ENCODE assay signal across 8 mouse cellular contexts in the genomic region with DNA sequence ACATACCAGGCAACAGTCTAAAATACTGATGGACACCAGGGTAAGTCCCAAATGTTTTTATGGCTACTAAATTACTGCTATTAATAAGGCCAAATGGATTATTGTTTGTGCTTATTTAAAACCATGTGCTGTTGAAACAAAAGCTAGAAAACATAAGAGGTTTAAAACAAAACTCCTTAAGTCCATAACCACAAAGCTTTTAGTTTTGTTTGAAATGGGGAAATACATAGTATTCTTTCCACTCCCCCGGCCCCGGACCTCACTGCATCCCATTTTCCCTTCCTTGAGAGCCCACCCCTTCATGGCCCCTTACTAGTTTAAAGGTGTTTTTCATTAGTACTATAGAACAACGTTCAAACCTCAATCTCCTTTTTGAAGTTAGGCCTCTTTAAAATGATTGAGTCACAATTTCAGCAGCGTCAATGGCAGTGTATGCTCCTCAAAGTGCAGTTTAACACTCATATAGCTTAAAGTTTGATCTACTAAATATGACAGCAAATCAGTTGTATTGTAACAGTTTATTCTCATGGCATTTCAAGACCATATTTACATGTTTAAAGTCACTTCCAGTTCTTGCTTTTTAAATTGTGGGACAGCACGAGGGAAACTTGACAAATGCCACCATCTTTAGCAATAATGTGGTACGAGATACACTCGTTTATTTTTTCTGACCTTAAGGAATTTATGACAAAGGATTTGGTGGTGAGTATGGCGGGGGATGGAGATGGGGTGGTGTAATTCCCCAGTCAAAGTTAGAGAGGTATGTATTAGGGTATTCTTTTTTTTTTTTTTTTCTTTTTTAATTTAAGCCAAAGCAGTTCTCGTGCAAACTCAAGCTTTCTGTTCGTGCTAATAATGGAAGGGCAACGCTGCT. TPM values are rescaled to one million over a fixed set of nuclear protein-coding genes. Genes with fewer than 3 reads are reported as not detected.
DNase-seq lines count a peak whose midpoint lies in the region; ATAC-seq and TF ChIP-seq lines count a peak whose summit lies in the region.

No protein-coding gene starts in this region.

- no peak for DNase-seq in cerebellum, adult 2 months
- no peak for DNase-seq in cerebellum, adult 18-20 months
- peak; percentile 21 for DNase-seq in 3T3-L1 (ENCODE audit: low read depth, low spot score)
- no peak for DNase-seq in forebrain, embryonic 10.5 days (ENCODE audit: extremely low spot score, low spot score)
- DNase-seq in liver, embryonic 13.5 days: no peak
- no peak for DNase-seq in MN1 (ENCODE audit: low spot score)
- DNase-seq in thymus, postnatal 0 days (ENCODE audit: low spot score): no peak

- H3K27ac ChIP-seq in cerebellum, adult 2 months (ENCODE audit: insufficient read depth, low read length): no peak overlapping the region
- peak overlapping the region; percentile 99 for H3K27ac ChIP-seq in forebrain, embryonic 10.5 days
- peak overlapping the region; percentile 92 for H3K27ac ChIP-seq in liver, embryonic 13.5 days

- no peaks in the 10 kb centered on the region for H3K27me3 ChIP-seq in cerebellum, adult 2 months (ENCODE audit: control insufficient read depth, insufficient read depth, low read length)
- no peaks in the 10 kb centered on the region for H3K27me3 ChIP-seq in forebrain, embryonic 10.5 days (ENCODE audit: poor library complexity, severe bottlenecking)
- H3K27me3 ChIP-seq in liver, embryonic 13.5 days: no peaks in the 10 kb centered on the region

- H3K4me1 ChIP-seq in cerebellum, adult 2 months (ENCODE audit: control insufficient read depth, insufficient read depth, low read length): no peaks in the 10 kb centered on the region
- peaks cover 35% of the 10 kb centered on the region for H3K4me1 ChIP-seq in forebrain, embryonic 10.5 days
- H3K4me1 ChIP-seq in liver, embryonic 13.5 days (replicated peaks): peaks cover 35% of the 10 kb centered on the region

- no peak for ATAC-seq in liver, embryonic 13.5 days (ENCODE audit: low read depth)
- ATAC-seq in activated CD4-positive, CD25-positive, alpha-beta regulatory T cell, adult 4 months: no peak

- H3K36me3 ChIP-seq in forebrain, embryonic 10.5 days (replicated peaks): 0 out of 2 replicates have a peak, but pooled peaks cover 2% of the 10 kb centered on the region
- no peaks in the 10 kb centered on the region for H3K36me3 ChIP-seq in liver, embryonic 13.5 days

- H3K4me2 ChIP-seq in liver, embryonic 13.5 days: peak overlapping the region; percentile 64

- no peaks in the 10 kb centered on the region for H3K9me3 ChIP-seq in forebrain, embryonic 10.5 days
- no peaks in the 10 kb centered on the region for H3K9me3 ChIP-seq in liver, embryonic 13.5 days (replicated peaks)

- TF ChIP-seq POLR2A in cerebellum, adult 2 months (IDR thresholded peaks at IDR 0.05; ENCODE audit: borderline replicate concordance, insufficient read depth, low read length): no peak

- H3K9ac ChIP-seq in liver, embryonic 13.5 days: peak overlapping the region; percentile 91

- WGBS in cerebellum, adult 2 months: 4% methylated on average over 11 of the region's 11 CpGs
- WGBS in forebrain, embryonic 10.5 days: 16% methylated on average over 11 of the region's 11 CpGs
- 3% methylated on average over 11 of the region's 11 CpGs for WGBS in liver, embryonic 13.5 days (ENCODE audit: insufficient replicate concordance)

- H3K4me3 ChIP-seq in cerebellum, adult 2 months (replicated peaks; ENCODE audit: insufficient read depth, low read depth, low read length): peak overlapping the region; percentile 71
- peak overlapping the region; percentile 87 for H3K4me3 ChIP-seq in forebrain, embryonic 10.5 days
- peak overlapping the region; percentile 82 for H3K4me3 ChIP-seq in liver, embryonic 13.5 days (replicated peaks)

- no peak for TF ChIP-seq CTCF in cerebellum, adult 2 months (IDR thresholded peaks at IDR 0.05; ENCODE audit: borderline replicate concordance, insufficient read depth, low read depth, low read length)

RNA-seq across cellular contexts. Expression of gene Ints12, which starts 1.2 kb away (rescaled TPM):
- polyA plus RNA-seq in cerebellum, adult 2 months (2012; rRNA removed): 10.4 and 10.9 TPM in 2 replicates
- 23.7 and 24.5 TPM in 2 replicates for polyA plus RNA-seq in forebrain, embryonic 10.5 days (2016; fragmentation: Nextera tagmentation; extraction: Ambion mirVana)
- polyA plus RNA-seq in liver, embryonic 13.5 days (2015; fragmentation: Nextera tagmentation; extraction: Ambion mirVana): 11.0 and 13.2 TPM in 2 replicates
- 10 to 100 TPM; 17.1 to 20.7 TPM for polyA plus RNA-seq in activated CD4-positive, CD25-positive, alpha-beta regulatory T cell, adult 4 months (2017; shearing (Covaris generic))
- polyA plus RNA-seq in thymus, postnatal 0 days (2015; fragmentation: Nextera tagmentation; extraction: Ambion mirVana): 24.1 TPM in 2 replicates

RNA-seq across cellular contexts. Expression of gene Gstcd, which starts 1.3 kb away (rescaled TPM):
- polyA plus RNA-seq in cerebellum, adult 2 months (2012; rRNA removed): 7.3 and 8.2 TPM in 2 replicates
- polyA plus RNA-seq in forebrain, embryonic 10.5 days (2016; fragmentation: Nextera tagmentation; extraction: Ambion mirVana): 8.8 and 10.0 TPM in 2 replicates
- 3.7 and 4.5 TPM in 2 replicates for polyA plus RNA-seq in liver, embryonic 13.5 days (2015; fragmentation: Nextera tagmentation; extraction: Ambion mirVana)
- polyA plus RNA-seq in activated CD4-positive, CD25-positive, alpha-beta regulatory T cell, adult 4 months (2017; shearing (Covaris generic)): 1 to 10 TPM; 2.5 to 4.0 TPM
- polyA plus RNA-seq in thymus, postnatal 0 days (2015; fragmentation: Nextera tagmentation; extraction: Ambion mirVana): 5.8 and 8.4 TPM in 2 replicates
